Mouse (Mus musculus) ovary, postnatal 10 days (tissue): ENCODE measurements around the gene Man1a.

Experiments used
- DNase-seq: peaks from one replicate; pipeline ENCODE4 v3.0.0; 2022; ENCODE audit warnings: low spot score

Gene Man1a

DNA sequence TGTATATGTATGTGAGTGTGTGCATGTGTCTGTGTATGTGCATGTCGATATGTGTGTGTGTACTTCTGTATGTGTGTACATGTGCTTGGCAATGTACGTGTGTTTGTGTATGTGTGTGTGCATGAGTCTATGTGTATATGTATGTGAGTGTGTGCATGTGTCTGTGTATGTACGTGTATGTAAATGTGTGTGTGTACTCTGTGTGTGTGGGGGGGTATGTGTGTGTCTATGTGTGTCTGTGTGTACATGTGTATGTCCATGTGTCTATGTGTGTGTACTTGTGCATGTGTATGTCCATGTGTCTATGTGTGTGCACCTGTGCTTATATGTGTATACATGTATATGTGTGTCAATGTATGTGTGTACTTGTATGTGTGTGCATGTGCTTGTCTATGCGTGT, 15.2 kb downstream of the Man1a start:
- no peak for DNase-seq

- DNase-seq = no peak
Observed at GRCm38 (mm10) chr10:54060587-54060986, 15.8 kb downstream of the Man1a start.

- DNase-seq = no peak
Observed at GRCm38 (mm10) chr10:54059679-54060249, 16.6 kb downstream of the Man1a start.

DNA sequence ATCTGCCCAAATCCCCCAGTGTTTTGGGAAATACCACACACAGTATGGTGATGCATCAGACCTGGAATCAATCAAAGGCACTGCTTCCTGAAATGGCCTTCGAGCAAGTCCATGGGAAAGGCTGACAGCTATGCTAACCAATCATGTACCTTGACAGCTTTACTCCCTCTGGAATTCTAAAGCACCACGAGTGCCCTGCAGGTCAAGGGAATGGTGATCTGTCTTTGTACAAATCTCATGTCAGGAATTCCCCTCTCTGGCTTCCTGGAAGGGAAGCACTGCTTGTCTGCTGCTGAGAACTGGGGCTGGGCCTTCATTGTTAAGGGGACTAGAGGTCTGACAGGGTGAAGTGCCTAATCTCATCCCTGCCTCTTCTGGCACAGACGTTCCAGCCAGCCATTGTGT, 17.3 kb downstream of the Man1a start:
- no peak for DNase-seq

DNA sequence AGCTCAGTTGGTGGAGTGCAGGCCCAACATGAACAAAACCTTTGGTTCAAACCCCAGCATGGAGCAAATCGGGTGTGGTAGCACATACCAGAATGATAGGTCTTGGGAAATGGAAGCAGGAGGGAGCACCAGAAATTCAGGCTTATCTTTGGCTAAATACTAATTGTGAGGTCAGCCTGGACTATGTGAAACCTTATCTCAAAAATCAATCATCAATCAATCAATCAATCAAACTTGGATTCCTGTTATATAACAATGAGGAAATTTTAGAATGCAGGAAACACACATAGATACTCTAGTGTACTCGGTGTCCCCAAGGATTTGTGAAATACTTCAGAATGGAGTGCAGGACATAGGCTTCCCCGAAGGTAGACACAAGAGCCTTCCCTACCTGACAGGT, 17.8 kb downstream of the Man1a start:
- no peak for DNase-seq

DNA sequence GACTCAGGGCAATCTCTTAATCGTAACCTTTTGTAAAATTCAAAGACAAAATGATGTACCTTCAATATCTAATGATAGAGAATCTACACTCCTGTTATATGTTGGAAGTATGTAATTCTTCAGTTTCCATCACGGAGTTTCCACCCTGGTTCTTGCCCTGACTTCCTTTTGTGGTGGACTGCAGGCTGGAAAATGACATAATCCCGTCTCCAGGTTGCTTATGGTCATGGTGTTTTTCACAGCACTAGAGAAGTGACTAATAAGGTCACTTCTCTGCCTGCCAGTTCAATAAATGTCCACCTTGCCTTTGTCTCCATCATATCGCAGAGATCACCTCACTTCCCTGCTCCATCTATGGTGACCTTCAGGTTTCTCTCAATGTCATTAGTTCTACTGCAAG, 22.2 kb downstream of the Man1a start:
- no peak for DNase-seq

DNA sequence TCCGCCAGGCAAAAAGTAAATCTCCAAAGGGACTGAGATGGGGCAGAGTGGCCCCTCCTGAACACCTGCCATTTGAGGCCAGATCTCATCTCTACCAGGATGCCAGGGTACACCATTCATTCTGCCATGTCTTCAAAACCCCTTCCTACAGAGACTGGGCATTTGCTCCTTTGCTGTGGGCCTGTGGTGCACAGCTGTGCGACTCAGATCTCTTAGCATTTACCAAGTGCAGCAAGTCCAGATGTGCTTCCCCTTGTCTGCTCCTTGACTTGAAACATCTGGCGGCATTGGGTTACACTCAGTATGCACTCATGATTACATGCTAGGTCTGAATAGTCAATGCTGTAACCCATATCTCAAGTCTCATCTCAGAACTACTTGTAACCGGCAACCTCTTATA, 28.5 kb downstream of the Man1a start:
- no peak for DNase-seq

DNA sequence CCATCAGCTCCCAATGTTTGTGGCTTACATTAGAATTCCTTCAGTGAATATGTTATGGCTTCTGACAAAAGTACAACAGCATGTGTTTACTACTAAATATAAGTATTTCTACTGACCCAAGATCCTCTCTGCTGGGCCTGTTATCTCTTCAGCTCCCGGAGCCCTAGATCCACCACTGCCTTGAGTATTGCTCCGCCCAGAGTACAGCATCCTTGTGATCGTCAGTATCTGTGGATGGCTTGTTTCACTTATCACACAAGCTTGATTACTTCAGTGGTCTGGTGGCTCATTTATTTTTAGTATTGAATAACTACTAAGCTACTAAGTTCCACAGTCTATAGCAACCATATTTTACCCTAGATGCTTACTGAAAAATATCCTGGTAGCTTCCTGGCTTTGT, 33.1 kb downstream of the Man1a start:
- no peak for DNase-seq

- no peak for DNase-seq
Observed at GRCm38 (mm10) chr10:54042212-54042840, 34.1 kb downstream of the Man1a start.

- DNase-seq = no peak
Observed at GRCm38 (mm10) chr10:54040261-54041165, 35.9 kb downstream of the Man1a start.

GRCm38 (mm10) chr10:54039754-54040153, 36.7 kb downstream of the Man1a start:
- DNase-seq = no peak

DNA sequence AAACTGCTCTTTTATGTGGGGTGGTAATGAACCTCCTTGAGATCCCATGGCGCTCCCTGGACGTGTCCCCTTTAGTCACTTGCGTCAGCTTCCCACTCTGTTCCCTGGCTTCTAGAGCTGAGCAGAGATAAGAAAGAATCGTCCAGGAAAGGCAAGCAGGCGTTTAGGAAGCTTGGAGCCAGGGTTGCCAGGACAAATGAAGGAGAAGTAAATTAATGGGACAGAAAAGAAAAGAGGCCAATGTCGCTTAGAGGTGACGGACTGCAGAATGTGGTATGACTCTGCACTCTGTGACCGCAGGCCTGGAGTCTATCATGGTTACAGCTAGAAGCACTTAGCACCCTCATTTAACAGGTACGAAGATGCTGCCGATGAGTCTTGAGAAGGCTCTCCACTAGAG, 37.7 kb downstream of the Man1a start:
- DNase-seq = no peak

- no peak for DNase-seq
Observed at GRCm38 (mm10) chr10:54038180-54038579, 38.2 kb downstream of the Man1a start.

GRCm38 (mm10) chr10:54037348-54038010, 38.9 kb downstream of the Man1a start:
- no peak for DNase-seq

GRCm38 (mm10) chr10:54035586-54035985, 40.8 kb downstream of the Man1a start:
- DNase-seq = no peak

- DNase-seq = no peak
Observed at GRCm38 (mm10) chr10:54034779-54035178, 41.6 kb downstream of the Man1a start.

DNA sequence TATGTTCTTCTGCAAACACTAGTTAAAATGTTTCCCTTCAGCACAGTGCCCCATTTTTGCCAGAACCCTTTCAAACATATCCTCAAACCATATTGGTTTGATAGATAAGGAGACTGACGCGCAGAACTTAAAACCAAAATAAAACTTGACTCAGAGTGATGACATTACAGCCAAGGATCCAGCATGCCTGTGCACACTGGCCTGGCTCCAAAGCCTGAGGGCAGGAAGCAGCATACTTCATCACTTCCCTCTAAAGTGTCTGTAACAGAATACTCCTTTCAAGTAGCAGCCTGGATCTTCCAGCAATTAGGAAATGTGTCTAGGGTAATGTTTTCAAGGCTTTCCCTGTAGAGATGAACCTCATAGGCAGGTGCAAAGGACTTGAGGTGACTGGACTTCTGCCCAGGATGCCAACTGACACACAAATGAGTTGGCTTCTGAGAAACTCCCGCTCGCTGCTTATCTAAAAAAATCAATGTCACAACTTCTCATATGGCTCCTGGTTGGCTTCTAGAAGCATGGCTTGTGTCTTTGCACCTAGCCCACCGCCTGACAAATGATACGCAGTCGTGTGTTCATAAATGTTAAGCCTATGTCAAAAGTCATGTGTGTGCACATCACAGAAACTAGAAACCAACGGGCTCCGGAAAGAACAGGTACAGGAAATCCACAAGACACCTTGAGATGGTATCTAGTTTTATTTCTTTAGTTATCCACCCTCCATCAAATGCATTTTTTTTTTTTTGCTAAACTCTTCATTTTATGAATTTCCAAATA, 43.9 kb downstream of the Man1a start:
- DNase-seq = no peak

DNA sequence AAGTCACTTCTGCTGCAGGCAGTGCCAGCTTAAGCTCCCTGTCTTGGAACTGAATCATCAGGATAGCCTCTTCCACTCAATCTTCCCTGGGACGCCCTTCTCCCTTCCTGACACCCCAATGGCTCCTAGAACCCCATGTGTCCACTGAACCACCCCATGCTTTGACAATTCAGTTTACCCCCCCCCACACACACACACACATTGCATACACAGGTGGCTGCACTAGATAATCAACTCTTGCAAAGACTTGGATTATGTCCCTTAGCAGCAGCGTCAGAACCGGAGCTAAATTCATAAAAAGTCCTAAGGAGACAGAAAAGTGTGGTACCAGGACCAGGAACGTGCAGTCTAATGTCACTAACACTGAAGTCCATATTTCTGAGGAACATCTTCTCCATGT, 47.5 kb downstream of the Man1a start:
- no peak for DNase-seq

GRCm38 (mm10) chr10:54026738-54027427, 49.5 kb downstream of the Man1a start:
- no peak for DNase-seq

- no peak for DNase-seq
Observed at GRCm38 (mm10) chr10:54026101-54026500, 50.3 kb downstream of the Man1a start.

GRCm38 (mm10) chr10:54017904-54018454, 58.4 kb downstream of the Man1a start:
- no peak for DNase-seq
